Mouse (Mus musculus) layer of hippocampus, postnatal 25 days (tissue): ENCODE measurements at regions not wholly inside any gene's neighbourhood (a gene's known extent, or its start where the extent isn't known, plus 50 kb on each side); places are given as distances from the start of the nearest gene placed in this dataset.

Experiments
- DNase-seq, 2 experiments: peaks; one replicate each; pipeline ENCODE4 v3.0.0; 2022; ENCODE audit warnings: mixed read lengths in 2 of 2, low spot score in 1 of 2; ENCODE audit errors: extremely low spot score in 1 of 2

GRCm38 (mm10) chr15:61609656-61610055 lies 686.8 kb upstream of the A1bg start:
- DNase-seq = no peak

- DNase-seq = no peak
These were observed 685.5 kb upstream of the A1bg start for GRCm38 (mm10) chr15:61608301-61608731.

GRCm38 (mm10) chr15:61599734-61600133 lies 676.9 kb upstream of the A1bg start:
- DNase-seq = no peak

GRCm38 (mm10) chr15:61596318-61596717 lies 673.5 kb upstream of the A1bg start:
- no peak for DNase-seq

GRCm38 (mm10) chr15:61588956-61589355 lies 666.1 kb upstream of the A1bg start:
- no peak for DNase-seq

GRCm38 (mm10) chr15:61582335-61582734 lies 659.5 kb upstream of the A1bg start:
- DNase-seq = no peak

- DNase-seq = no peak
These were observed 640.5 kb upstream of the A1bg start for GRCm38 (mm10) chr15:61563347-61563746.

- DNase-seq = no peak
These were observed 639.4 kb upstream of the A1bg start for GRCm38 (mm10) chr15:61562252-61562651.

- DNase-seq = no peak
These were observed 631.1 kb upstream of the A1bg start for GRCm38 (mm10) chr15:61553908-61554307.

GRCm38 (mm10) chr15:61553081-61553680 lies 630.4 kb upstream of the A1bg start:
- no peak for DNase-seq

- no peak for DNase-seq
These were observed 628.4 kb upstream of the A1bg start for GRCm38 (mm10) chr15:61551206-61551605.

- no peak for DNase-seq
These were observed 625.6 kb upstream of the A1bg start for GRCm38 (mm10) chr15:61548400-61548799.

- no peak for DNase-seq
These were observed 623.8 kb upstream of the A1bg start for GRCm38 (mm10) chr15:61546608-61547007.

- no peak for DNase-seq
These were observed 621.3 kb upstream of the A1bg start for GRCm38 (mm10) chr15:61544074-61544473.

GRCm38 (mm10) chr15:61541643-61542042 lies 618.8 kb upstream of the A1bg start:
- DNase-seq = no peak

- no peak for DNase-seq
These were observed 618.1 kb upstream of the A1bg start for GRCm38 (mm10) chr15:61540753-61541421.

- no peak for DNase-seq
These were observed 616.1 kb upstream of the A1bg start for GRCm38 (mm10) chr15:61538930-61539329.

GRCm38 (mm10) chr15:61538169-61538755 lies 615.5 kb upstream of the A1bg start:
- DNase-seq = no peak

- no peak for DNase-seq
These were observed 613.5 kb upstream of the A1bg start for GRCm38 (mm10) chr15:61536332-61536716.

GRCm38 (mm10) chr15:61535644-61536331 lies 613.0 kb upstream of the A1bg start:
- DNase-seq = no peak

GRCm38 (mm10) chr15:61535180-61535579 lies 612.4 kb upstream of the A1bg start:
- no peak for DNase-seq
